Mouse (Mus musculus) midbrain, postnatal 0 days (tissue): ENCODE measurements around the gene Cd320. TPM values are rescaled to one million over a fixed set of nuclear protein-coding genes. Genes with fewer than 3 reads are reported as not detected.

Experiments
- microRNA-seq: library from miRNA; unstranded; fragments of <30 nt; microRNA quantifications from one replicate; pipeline ENCODE4, GENCODE M21; 2016; ENCODE audit warnings: borderline number of aligned reads
- polyA plus RNA-seq: library from polyadenylated mRNA; unstranded; fragments of >200 nt; fragmentation: Nextera tagmentation; extraction: Ambion mirVana; gene quantifications from 2 replicates; pipeline ENCODE4 v1.2.1, GENCODE M21; 2015
- total RNA-seq: library from RNA; depleted of rRNA; stranded (reverse); fragments of >200 nt; gene quantifications from 2 replicates; pipeline ENCODE4 v1.2.3, GENCODE M21; 2014; rRNA removed

Gene Cd320
- total and polyA plus RNA-seq, 2 experiments from 2014 or later, result 26.7 to 46.8 TPM

Small RNAs within 50 kb of the gene (microRNA-seq; reads per million reads assigned to microRNA genes)
- gene Gm27740, result not detected

Other genes with a start within 250 kb of the Cd320 start
- gene Zfp414, start 214.0 kb upstream of the Cd320 start, total RNA-seq, result 43.8 and 58.8 TPM in 2 replicates
- gene Zfp414, start 214.0 kb upstream of the Cd320 start, polyA plus RNA-seq, result 89.1 and 96.0 TPM in 2 replicates
- gene Pram1, start 205.0 kb upstream of the Cd320 start, total RNA-seq, result not detected in 2 replicates
- gene Pram1, start 205.0 kb upstream of the Cd320 start, polyA plus RNA-seq, result 0.41 TPM in 1 of 2 replicates, not detected in the other
- 48.7 and 58.1 TPM in 2 replicates for gene Hnrnpm, start 156.2 kb upstream of the Cd320 start, total RNA-seq
- gene Hnrnpm, start 156.2 kb upstream of the Cd320 start, polyA plus RNA-seq, result 113 and 124 TPM in 2 replicates
- 90.1 and 100 TPM in 2 replicates for gene March2, start 124.4 kb upstream of the Cd320 start, total RNA-seq
- gene March2, start 124.4 kb upstream of the Cd320 start, polyA plus RNA-seq, result 65.2 and 65.9 TPM in 2 replicates
- gene Rab11b, start 82.6 kb upstream of the Cd320 start, total RNA-seq, result 120 and 158 TPM in 2 replicates
- gene Rab11b, start 82.6 kb upstream of the Cd320 start, polyA plus RNA-seq, result 607 and 619 TPM in 2 replicates
- 21.4 and 22.5 TPM in 2 replicates for gene Angptl4, start 61.3 kb upstream of the Cd320 start, total RNA-seq
- gene Angptl4, start 61.3 kb upstream of the Cd320 start, polyA plus RNA-seq, result 27.5 and 33.5 TPM in 2 replicates
- 19.8 and 38.4 TPM in 2 replicates for gene Kank3, start 32.6 kb upstream of the Cd320 start, total RNA-seq
- 46.2 and 50.0 TPM in 2 replicates for gene Kank3, start 32.6 kb upstream of the Cd320 start, polyA plus RNA-seq
- 348 and 379 TPM in 2 replicates for gene Rps28, start 18.5 kb upstream of the Cd320 start, total RNA-seq
- 513 and 564 TPM in 2 replicates for gene Rps28, start 18.5 kb upstream of the Cd320 start, polyA plus RNA-seq
- gene Ndufa7, start 18.5 kb upstream of the Cd320 start, total RNA-seq, result 211 and 345 TPM in 2 replicates
- 501 and 560 TPM in 2 replicates for gene Ndufa7, start 18.5 kb upstream of the Cd320 start, polyA plus RNA-seq
- gene Gm7029, start 30.7 kb downstream of the Cd320 start, total RNA-seq, result not detected in 2 replicates
- not detected in 2 replicates for gene Gm7029, start 30.7 kb downstream of the Cd320 start, polyA plus RNA-seq
- 4.3 and 5.0 TPM in 2 replicates for gene Kifc1, start 47.6 kb downstream of the Cd320 start, total RNA-seq
- gene Kifc1, start 47.6 kb downstream of the Cd320 start, polyA plus RNA-seq, result 1.4 and 2.2 TPM in 2 replicates
- 0.22 and 0.33 TPM in 2 replicates for gene Platr17, start 62.0 kb downstream of the Cd320 start, total RNA-seq
- 1.4 and 1.5 TPM in 2 replicates for gene Platr17, start 62.0 kb downstream of the Cd320 start, polyA plus RNA-seq
- gene Daxx, start 66.3 kb downstream of the Cd320 start, total RNA-seq, result 52.3 and 55.7 TPM in 2 replicates
- 42.9 and 44.3 TPM in 2 replicates for gene Daxx, start 66.3 kb downstream of the Cd320 start, polyA plus RNA-seq
- gene Tapbp, start 72.8 kb downstream of the Cd320 start, total RNA-seq, result 41.4 and 44.4 TPM in 2 replicates
- 29.0 and 29.1 TPM in 2 replicates for gene Tapbp, start 72.8 kb downstream of the Cd320 start, polyA plus RNA-seq
- gene Zbtb22, start 72.8 kb downstream of the Cd320 start, total RNA-seq, result 44.3 and 50.9 TPM in 2 replicates
- 18.5 and 18.6 TPM in 2 replicates for gene Zbtb22, start 72.8 kb downstream of the Cd320 start, polyA plus RNA-seq
- gene Rgl2, start 86.5 kb downstream of the Cd320 start, total RNA-seq, result 81.8 and 83.0 TPM in 2 replicates
- gene Rgl2, start 86.5 kb downstream of the Cd320 start, polyA plus RNA-seq, result 33.1 and 38.2 TPM in 2 replicates
- gene Pfdn6, start 97.3 kb downstream of the Cd320 start, total RNA-seq, result 47.9 and 60.9 TPM in 2 replicates
- 170 and 185 TPM in 2 replicates for gene Pfdn6, start 97.3 kb downstream of the Cd320 start, polyA plus RNA-seq
- 14.3 and 15.7 TPM in 2 replicates for gene Wdr46, start 97.6 kb downstream of the Cd320 start, total RNA-seq
- 14.6 and 17.3 TPM in 2 replicates for gene Wdr46, start 97.6 kb downstream of the Cd320 start, polyA plus RNA-seq
- gene B3galt4, start 108.4 kb downstream of the Cd320 start, total RNA-seq, result 8.6 and 14.1 TPM in 2 replicates
- 11.1 and 14.0 TPM in 2 replicates for gene B3galt4, start 108.4 kb downstream of the Cd320 start, polyA plus RNA-seq
- 39.5 and 46.1 TPM in 2 replicates for gene Vps52, start 112.7 kb downstream of the Cd320 start, total RNA-seq
- 65.8 and 68.6 TPM in 2 replicates for gene Vps52, start 112.7 kb downstream of the Cd320 start, polyA plus RNA-seq
- 742 and 975 TPM in 2 replicates for gene Rps18, start 112.9 kb downstream of the Cd320 start, total RNA-seq
- gene Rps18, start 112.9 kb downstream of the Cd320 start, polyA plus RNA-seq, result 751 and 769 TPM in 2 replicates
- 19.0 and 21.2 TPM in 2 replicates for gene H2-K1, start 157.3 kb downstream of the Cd320 start, total RNA-seq
- gene H2-K1, start 157.3 kb downstream of the Cd320 start, polyA plus RNA-seq, result 17.0 and 22.2 TPM in 2 replicates
- gene Ring1, start 181.6 kb downstream of the Cd320 start, total RNA-seq, result 19.5 and 23.4 TPM in 2 replicates
- gene Ring1, start 181.6 kb downstream of the Cd320 start, polyA plus RNA-seq, result 17.3 and 19.5 TPM in 2 replicates
- 58.4 and 67.6 TPM in 2 replicates for gene H2-Ke6, start 185.0 kb downstream of the Cd320 start, total RNA-seq
- 53.6 and 54.7 TPM in 2 replicates for gene H2-Ke6, start 185.0 kb downstream of the Cd320 start, polyA plus RNA-seq
- 170 and 229 TPM in 2 replicates for gene Slc39a7, start 188.6 kb downstream of the Cd320 start, total RNA-seq
- 152 and 156 TPM in 2 replicates for gene Slc39a7, start 188.6 kb downstream of the Cd320 start, polyA plus RNA-seq
- 53.6 and 61.2 TPM in 2 replicates for gene Rxrb, start 188.7 kb downstream of the Cd320 start, total RNA-seq
- 52.7 and 53.7 TPM in 2 replicates for gene Rxrb, start 188.7 kb downstream of the Cd320 start, polyA plus RNA-seq
- 17.9 and 24.3 TPM in 2 replicates for gene Col11a2, start 196.3 kb downstream of the Cd320 start, total RNA-seq
- gene Col11a2, start 196.3 kb downstream of the Cd320 start, polyA plus RNA-seq, result 4.1 and 4.6 TPM in 2 replicates
- gene H2-Oa, start 249.2 kb downstream of the Cd320 start, total RNA-seq, result not detected in 2 replicates
- 0.23 TPM in 1 of 2 replicates, not detected in the other for gene H2-Oa, start 249.2 kb downstream of the Cd320 start, polyA plus RNA-seq